Mouse (Mus musculus) right cerebral cortex, postnatal 10 days (tissue): ENCODE measurements around the gene Serpinb7.

Experiments
- DNase-seq, 2 experiments: peaks; one replicate each; pipeline ENCODE4 v3.0.0; 2021; ENCODE audit warnings: low spot score in 2 of 2

Gene Serpinb7

DNA sequence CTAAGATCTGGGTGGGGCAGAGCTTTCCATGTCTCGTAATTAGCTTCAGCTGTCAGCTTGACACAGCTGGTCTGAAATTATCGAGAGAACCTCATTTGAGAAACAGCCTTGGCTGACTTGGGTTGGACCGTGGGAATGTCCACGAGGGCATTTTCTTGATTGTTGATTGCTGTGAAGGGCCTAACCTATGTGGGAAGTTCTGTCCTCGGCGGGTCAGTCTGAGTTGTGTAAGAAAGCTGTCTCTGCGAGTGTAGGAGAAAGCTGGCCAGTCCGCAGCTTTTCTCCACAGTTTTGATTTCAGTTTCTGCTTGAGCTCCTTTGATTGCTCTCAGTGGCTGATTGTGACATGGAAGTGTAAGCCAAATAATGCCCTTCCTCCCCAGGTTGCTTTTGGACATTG, 90.1 kb downstream of the Serpinb7 start:
- DNase-seq: no peak

DNA sequence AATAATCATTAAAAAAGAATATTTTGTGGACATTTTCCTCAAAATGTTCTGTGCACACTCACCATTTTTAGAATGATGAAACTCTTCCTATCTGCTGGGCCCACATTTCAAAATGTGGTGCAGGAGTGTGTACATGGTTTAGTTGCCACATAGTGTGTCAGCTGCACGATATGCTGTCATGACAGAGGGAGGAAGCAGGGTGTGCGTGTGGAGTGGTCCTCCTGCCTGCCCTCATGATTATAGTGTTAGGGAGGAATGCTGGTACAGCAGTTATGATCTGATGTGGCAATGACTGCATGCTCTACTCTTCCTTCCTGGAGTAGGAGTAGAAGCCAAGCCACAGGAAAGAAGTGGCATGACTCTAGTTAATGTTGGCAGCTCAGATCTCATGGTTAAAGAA, 97.3 kb downstream of the Serpinb7 start:
- DNase-seq: no peak

DNA sequence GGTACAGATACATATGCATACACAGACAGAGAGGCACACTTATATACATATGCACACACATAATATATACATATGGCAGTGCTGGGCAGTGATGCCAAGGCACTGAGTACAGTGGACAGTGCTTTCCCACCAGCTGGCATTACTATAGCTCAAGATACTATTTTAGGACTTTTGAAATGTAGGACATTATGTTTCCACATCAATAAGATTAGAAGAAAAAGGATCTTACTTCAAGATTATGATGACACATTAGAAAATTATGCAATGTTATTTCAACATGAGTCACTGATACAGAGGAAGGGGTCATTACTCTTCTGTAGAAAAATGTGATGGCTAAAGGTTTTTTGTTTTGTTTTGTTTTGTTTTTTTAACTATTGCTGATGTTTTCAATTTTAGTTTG, 102.6 kb downstream of the Serpinb7 start:
- no peak for DNase-seq
